21 mouse cellular contexts compared by ENCODE assay signal in genomic region chr10:94446379-94447008, GRCm38 (mm10).
DNase-seq lines count a peak whose midpoint lies in the region; TF ChIP-seq lines count a peak whose summit lies in the region.
"Had no signal": no experiment of that assay in that cellular context is flagged by ENCODE, and none has a peak within 500 bp of the region (broad histone marks: within the 10 kb centered on the region; RNA-seq: fewer than 3 reads in every experiment).

No protein-coding gene starts in this region.

- no peak overlapping the region for H3K9ac ChIP-seq in heart, adult 2 months (ENCODE audit: low read depth, low read length)
- H3K9ac ChIP-seq in MEL (ENCODE audit: control insufficient read depth, low read depth, low read length, poor library complexity, severe bottlenecking), result no peak overlapping the region
- H3K9ac ChIP-seq: forebrain, embryonic 15.5 days; kidney, embryonic 15.5 days; limb, embryonic 12.5 days; liver, embryonic 15.5 days; lung, embryonic 15.5 days had no signal

- H3K27ac ChIP-seq in cerebellum, adult 2 months (ENCODE audit: insufficient read depth, low read length), result no peak overlapping the region
- H3K27ac ChIP-seq in heart, adult 2 months, result peak overlapping the region; percentile 0; the same call in 1 of the 2 replicates
- no peak overlapping the region for H3K27ac ChIP-seq in heart, embryonic 10.5 days
- no peak overlapping the region for H3K27ac ChIP-seq in MEL (ENCODE audit: control insufficient read depth, low read depth, low read length)
- H3K27ac ChIP-seq: forebrain, embryonic 15.5 days; kidney, embryonic 15.5 days; limb, embryonic 12.5 days; liver, embryonic 15.5 days; lung, embryonic 15.5 days had no signal

- intact Hi-C loops in heart, adult 2 months (cut with DNase I), result no loop called here

- no peak for TF ChIP-seq RAD21 in MEL (IDR thresholded peaks at IDR 0.05; ENCODE audit: low read depth, low read length)

- DNase-seq in cerebellum, adult 2 months, result peak; percentile 22 to 63
- DNase-seq in cerebellum, adult 11 months, result no peak
- DNase-seq in heart, adult 2 months, result no peak
- no peak for DNase-seq in heart, embryonic 10.5 days (ENCODE audit: low spot score)
- DNase-seq in MEL (ENCODE audit: low read depth, low spot score), result peak; percentile 4
- DNase-seq in cerebellum, postnatal 14 days, result peak; percentile 55 to 75
- no peak for DNase-seq in kidney, postnatal 14 days
- DNase-seq: adrenal gland, postnatal 10 days; kidney, adult 18-20 months; kidney, postnatal 36 days; lung, postnatal 36 days; right cerebral cortex, adult 18-20 months; thymus, adult 2 months; thymus, postnatal 4 days had no signal

- H3K36me3 ChIP-seq in heart, adult 2 months (ENCODE audit: control insufficient read depth, insufficient read depth, low read length), result no peaks in the 10 kb centered on the region
- H3K36me3 ChIP-seq in heart, embryonic 10.5 days, result no peaks in the 10 kb centered on the region
- H3K36me3 ChIP-seq in MEL (ENCODE audit: control insufficient read depth in 1 of 2, insufficient read depth in 2 of 2, low read length in 2 of 2), result no peaks in the 10 kb centered on the region
- H3K36me3 ChIP-seq: forebrain, embryonic 15.5 days; G1E; kidney, embryonic 15.5 days; limb, embryonic 12.5 days; liver, embryonic 15.5 days; lung, embryonic 15.5 days had no signal

- H3K27me3 ChIP-seq in cerebellum, adult 2 months (ENCODE audit: control insufficient read depth, insufficient read depth, low read length), result no peaks in the 10 kb centered on the region
- no peaks in the 10 kb centered on the region for H3K27me3 ChIP-seq in heart, adult 2 months (ENCODE audit: control insufficient read depth, insufficient read depth, low read length)
- H3K27me3 ChIP-seq in heart, embryonic 10.5 days (ENCODE audit: insufficient read depth, poor library complexity, severe bottlenecking), result no peaks in the 10 kb centered on the region
- H3K27me3 ChIP-seq in MEL (ENCODE audit: control insufficient read depth in 1 of 2, insufficient read depth in 2 of 2, low read length in 2 of 2), result no peaks in the 10 kb centered on the region
- H3K27me3 ChIP-seq: kidney, embryonic 15.5 days; limb, embryonic 12.5 days; liver, embryonic 15.5 days; lung, embryonic 15.5 days; Patski had no signal

- no peaks in the 10 kb centered on the region for H3K4me1 ChIP-seq in cerebellum, adult 2 months (ENCODE audit: control insufficient read depth, insufficient read depth, low read length)
- H3K4me1 ChIP-seq in heart, adult 2 months (ENCODE audit: control insufficient read depth, insufficient read depth, low read length), result peaks cover 5% of the 10 kb centered on the region; the same call in 1 of the 2 replicates
- peaks cover 10% of the 10 kb centered on the region for H3K4me1 ChIP-seq in heart, embryonic 10.5 days
- H3K4me1 ChIP-seq in MEL (ENCODE audit: control insufficient read depth in 1 of 2, insufficient read depth in 2 of 2, low read length in 2 of 2), result peaks cover 3% of the 10 kb centered on the region in 2 experiments; a peak in 1 of 4 replicates
- H3K4me1 ChIP-seq: liver, embryonic 15.5 days had no signal

- no peaks in the 10 kb centered on the region for H3K9me3 ChIP-seq in heart, embryonic 10.5 days
- H3K9me3 ChIP-seq in MEL (replicated peaks; ENCODE audit: insufficient read depth, low read length), result no peaks in the 10 kb centered on the region
- H3K9me3 ChIP-seq: forebrain, embryonic 15.5 days; G1E; kidney, embryonic 15.5 days; limb, embryonic 12.5 days; liver, embryonic 15.5 days; lung, embryonic 15.5 days had no signal

- TF ChIP-seq CTCF in cerebellum, adult 2 months (IDR thresholded peaks at IDR 0.05; ENCODE audit: borderline replicate concordance, insufficient read depth, low read depth, low read length), result no peak
- TF ChIP-seq CTCF in heart, adult 2 months (IDR thresholded peaks at IDR 0.05), result peak; percentile 50
- TF ChIP-seq CTCF in MEL (IDR thresholded peaks at IDR 0.05 in 2 of 3, conservative IDR thresholded peaks at IDR 0.05 in 1 of 3; ENCODE audit: control insufficient read depth in 1 of 3, insufficient read depth in 1 of 3, low read depth in 2 of 3, low read length in 3 of 3, poor library complexity in 1 of 3, severe bottlenecking in 1 of 3), result no peak

- H3K79me2 ChIP-seq in heart, adult 2 months (replicated peaks; ENCODE audit: control insufficient read depth, insufficient read depth, low read length), result no peaks in the 10 kb centered on the region
- no peaks in the 10 kb centered on the region for H3K79me2 ChIP-seq in MEL (ENCODE audit: control insufficient read depth, insufficient read depth, low read length, poor library complexity)

- 21% methylated on average over 7 of the region's 7 CpGs for WGBS in cerebellum, adult 2 months
- WGBS in heart, adult 2 months, result 41% methylated on average over 7 of the region's 7 CpGs
- 71% methylated on average over 7 of the region's 7 CpGs for WGBS in heart, embryonic 10.5 days

- no peak for TF ChIP-seq POLR2A in cerebellum, adult 2 months (IDR thresholded peaks at IDR 0.05; ENCODE audit: borderline replicate concordance, insufficient read depth, low read length)
- no peak for TF ChIP-seq POLR2A in heart, adult 2 months (IDR thresholded peaks at IDR 0.05; ENCODE audit: insufficient read depth, low read depth, low read length)
- TF ChIP-seq POLR2A in MEL (IDR thresholded peaks at IDR 0.05; ENCODE audit: control insufficient read depth in 1 of 2, insufficient read depth in 1 of 2, low read depth in 1 of 2, low read length in 2 of 2, poor library complexity in 1 of 2), result no peak

- TF ChIP-seq EP300 in heart, adult 2 months (IDR thresholded peaks at IDR 0.05; ENCODE audit: insufficient read depth, low read depth, low read length), result no peak
- TF ChIP-seq EP300 in MEL (IDR thresholded peaks at IDR 0.05; ENCODE audit: low read depth in 1 of 2, low read length in 2 of 2), result peak in 1 of 2 experiments; percentile 6; a peak in 1 of 4 replicates

- no peak overlapping the region for H3K4me3 ChIP-seq in cerebellum, adult 2 months (replicated peaks; ENCODE audit: insufficient read depth, low read depth, low read length)
- H3K4me3 ChIP-seq in heart, adult 2 months, result no peak overlapping the region
- no peak overlapping the region for H3K4me3 ChIP-seq in heart, embryonic 10.5 days
- no peak overlapping the region for H3K4me3 ChIP-seq in MEL (ENCODE audit: control insufficient read depth in 1 of 2, insufficient read depth in 1 of 2, low read depth in 2 of 2, low read length in 2 of 2)
- H3K4me3 ChIP-seq: forebrain, embryonic 15.5 days; kidney, embryonic 15.5 days; limb, embryonic 12.5 days; liver, embryonic 15.5 days; lung, embryonic 15.5 days had no signal

TF ChIP-seq in MEL, 35 proteins besides CTCF, POLR2A, EP300 and RAD21:
- TF ChIP-seq MAX (IDR thresholded peaks at IDR 0.05; ENCODE audit: low read length), result no peak
- TF ChIP-seq USF2 (IDR thresholded peaks at IDR 0.05; ENCODE audit: borderline replicate concordance in 1 of 2, insufficient read depth in 1 of 2, low read depth in 1 of 2, low read length in 2 of 2), result no peak
- TF ChIP-seq TCF12 (IDR thresholded peaks at IDR 0.05; ENCODE audit: low read depth, low read length), result peak; percentile 23; the same call in 1 of the 2 replicates

Comparison
In these comparisons a context has a peak if more than half of its experiments do, and no peak if none do; other contexts are left out.
1. DNase-seq: peak in cerebellum, adult 2 months (2 of 2), MEL (single experiment) and cerebellum, postnatal 14 days (2 of 2); none in cerebellum, adult 11 months (single experiment), heart, adult 2 months (0 of 2), heart, embryonic 10.5 days (single experiment) and kidney, postnatal 14 days (single experiment).